Mouse (Mus musculus) T-cell, adult 2 months (primary cell): ENCODE measurements around the gene Ampd3.

Experiments
- DNase-seq: peaks from one replicate; pipeline ENCODE4 v3.0.0; 2022; ENCODE audit warnings: low spot score

The Ampd3 gene

DNA sequence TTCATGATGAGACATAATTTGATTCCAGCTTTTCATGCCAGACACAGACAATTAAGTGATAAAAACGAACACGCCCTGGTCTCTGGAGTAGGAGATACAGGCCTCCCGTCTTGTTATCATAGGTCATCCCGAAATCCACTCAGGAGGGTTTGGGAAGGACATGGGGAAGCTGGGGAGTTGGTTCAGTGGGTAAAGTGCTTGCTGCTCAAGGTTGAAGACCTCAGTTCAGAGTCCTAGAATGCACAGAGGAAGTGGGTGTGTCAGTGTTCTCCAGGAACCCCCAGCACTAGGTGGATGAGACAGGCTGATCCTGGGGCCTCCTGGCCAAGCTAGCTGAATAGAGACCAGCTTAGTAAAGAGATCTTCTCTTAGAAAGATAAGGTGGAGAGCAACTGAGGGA, 2.9 kb downstream of the Ampd3 start:
- DNase-seq, result no peak

DNA sequence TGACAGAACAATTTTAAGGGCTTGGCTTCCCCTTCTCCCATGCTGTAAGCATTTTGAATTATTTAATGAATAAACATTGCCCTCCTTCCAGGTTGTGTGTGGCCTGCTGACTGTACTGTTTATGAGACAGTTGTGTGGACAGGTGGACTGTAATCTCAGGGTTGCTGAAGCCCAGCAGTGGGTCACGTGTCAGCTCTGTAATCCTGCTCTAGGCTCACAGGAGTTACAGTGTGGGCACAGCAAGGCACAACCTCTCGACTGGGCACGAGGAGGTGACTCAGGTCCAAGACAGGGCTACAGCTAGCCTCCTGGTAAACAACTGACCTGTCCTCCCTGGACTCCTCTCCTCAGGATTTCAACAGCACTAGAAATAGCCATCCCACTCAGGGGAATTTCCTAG, 4.3 kb downstream of the Ampd3 start:
- no peak for DNase-seq

GRCm38 (mm10) chr7:110773204-110774002, 5.4 kb downstream of the Ampd3 start:
- DNase-seq, result no peak

DNA sequence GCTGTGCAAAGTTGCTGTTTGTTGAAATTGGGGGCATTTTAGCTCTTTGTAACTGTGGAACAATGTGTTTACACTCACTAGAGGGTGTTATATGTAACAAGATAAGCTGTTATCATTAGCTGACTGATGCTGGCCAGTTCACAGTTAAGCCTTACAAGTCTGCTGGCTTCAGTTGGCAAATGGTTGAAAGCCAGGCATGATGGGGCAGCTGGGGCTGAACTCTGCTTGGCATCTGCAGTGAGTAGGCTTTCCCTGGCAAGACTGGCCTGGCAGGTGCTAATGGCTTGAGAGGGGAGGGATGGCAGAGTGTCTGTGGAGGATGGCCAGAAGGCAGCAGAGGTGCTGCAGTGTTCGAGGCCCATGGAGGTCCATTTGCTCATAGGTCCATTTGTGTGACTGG, 6.1 kb downstream of the Ampd3 start:
- no peak for DNase-seq

DNA sequence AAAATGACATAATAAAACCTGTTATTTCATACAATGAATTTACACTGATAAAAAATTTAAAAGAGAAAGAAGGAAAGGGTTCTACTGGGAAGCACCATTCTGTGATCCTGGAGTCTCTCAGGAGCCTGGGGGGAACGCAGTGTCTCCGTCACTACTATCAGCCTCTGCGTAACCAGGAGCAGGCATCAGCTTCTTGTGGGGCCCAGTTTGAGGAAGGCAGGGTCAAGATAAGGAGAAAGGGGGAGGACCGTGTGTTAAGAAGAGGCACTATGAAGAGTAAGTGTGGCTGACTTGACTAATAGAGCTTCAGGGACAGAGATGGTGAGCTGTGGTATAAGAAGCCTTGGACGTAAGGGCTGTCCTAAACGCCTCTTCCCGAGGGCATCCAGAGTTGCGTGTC, 6.7 kb downstream of the Ampd3 start:
- DNase-seq, result no peak

- no peak for DNase-seq
These were observed 9.4 kb downstream of the Ampd3 start for GRCm38 (mm10) chr7:110777146-110778001.

DNA sequence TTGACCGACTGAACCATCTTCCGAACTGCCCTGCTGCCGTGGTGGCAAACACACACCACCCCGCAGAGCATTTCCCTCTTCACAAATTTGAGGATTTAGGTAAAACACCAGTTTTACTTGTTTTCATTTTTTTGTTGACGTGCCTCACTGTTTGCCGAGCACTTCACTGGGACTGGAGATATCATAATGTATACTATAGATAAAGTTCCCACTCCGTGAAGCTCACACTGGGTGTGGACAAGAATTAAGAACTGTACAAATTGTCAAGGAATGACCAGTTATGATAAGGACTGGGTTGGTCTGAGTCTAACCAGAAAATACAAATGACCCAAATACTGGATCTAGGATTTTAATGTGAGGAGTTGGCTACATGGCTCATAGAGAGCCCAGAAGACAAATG, 10.9 kb downstream of the Ampd3 start:
- DNase-seq, result no peak

GRCm38 (mm10) chr7:110779605-110780111, 11.7 kb downstream of the Ampd3 start:
- DNase-seq, result no peak

- no peak for DNase-seq
These were observed 12.5 kb downstream of the Ampd3 start for GRCm38 (mm10) chr7:110780520-110780919.

DNA sequence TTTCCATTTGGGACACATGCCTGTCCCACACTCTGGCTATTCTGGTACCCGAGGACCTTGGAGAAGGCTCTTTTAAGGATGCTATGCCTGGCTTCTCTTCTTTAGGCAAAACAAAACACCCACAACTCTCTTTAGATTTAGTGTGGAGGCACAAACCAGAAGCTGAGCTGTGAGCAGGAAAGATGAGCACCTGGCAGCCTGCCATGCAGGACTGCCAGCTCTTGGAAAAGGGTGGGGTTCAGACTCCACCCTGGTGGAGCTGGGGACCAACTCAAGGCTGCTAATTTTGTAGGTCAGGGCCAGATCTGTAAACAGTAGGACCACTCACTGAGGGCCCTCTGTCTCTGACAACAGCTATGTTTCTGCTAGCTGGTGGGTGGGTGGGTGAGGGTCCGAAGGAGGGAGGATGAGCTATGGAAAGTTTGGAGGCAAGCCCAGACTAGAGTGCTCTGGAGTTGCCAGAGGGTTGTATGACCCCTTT, 13.3 kb downstream of the Ampd3 start:
- DNase-seq, result no peak

DNA sequence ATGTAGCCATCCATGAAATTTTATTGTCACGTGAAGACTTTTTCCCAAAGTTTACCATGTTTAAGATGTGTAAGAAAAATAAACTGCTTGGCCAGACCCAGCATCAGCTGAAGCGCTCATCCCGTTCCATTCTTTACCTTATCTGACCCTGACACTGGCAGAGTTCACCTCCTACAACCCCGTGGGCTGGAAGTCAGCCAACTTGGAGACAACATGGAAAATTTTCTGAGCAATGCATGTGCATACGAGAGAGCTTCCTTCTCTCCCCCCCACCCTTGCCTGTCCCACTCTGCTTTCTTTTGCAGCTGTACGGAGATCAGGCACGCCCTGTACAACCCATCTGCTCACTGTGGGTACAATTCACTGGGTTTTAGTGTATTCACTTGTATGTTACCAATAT, 14.1 kb downstream of the Ampd3 start:
- no peak for DNase-seq

DNA sequence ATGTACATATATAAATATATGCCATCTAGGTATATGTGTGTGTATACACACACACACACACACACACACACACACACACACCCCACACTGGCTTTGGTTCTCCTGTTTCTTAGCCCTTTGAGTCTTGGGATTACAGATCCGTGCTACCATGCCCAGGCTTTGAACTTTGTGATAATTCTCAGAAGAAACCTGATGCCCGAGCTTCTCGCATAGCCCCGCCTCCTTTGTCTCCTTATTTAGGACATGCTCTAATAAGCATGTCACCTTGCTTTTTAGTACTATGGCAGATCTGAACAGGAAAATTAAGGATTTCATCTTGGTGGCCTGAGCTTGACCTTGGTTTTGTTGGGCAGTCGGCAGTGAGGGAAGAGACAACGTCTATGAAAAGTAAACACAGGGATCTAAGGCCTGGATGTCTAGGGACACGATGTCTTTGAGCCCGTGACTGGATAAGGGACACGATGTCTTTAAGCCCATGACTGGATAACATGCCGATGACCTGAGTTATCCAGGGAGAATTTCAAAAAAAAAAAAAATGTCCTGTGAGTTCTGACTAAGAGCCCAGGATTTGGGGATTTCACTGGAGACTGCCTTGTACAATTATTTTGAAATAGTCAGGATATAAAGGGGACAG, 15.0 kb downstream of the Ampd3 start:
- no peak for DNase-seq

DNA sequence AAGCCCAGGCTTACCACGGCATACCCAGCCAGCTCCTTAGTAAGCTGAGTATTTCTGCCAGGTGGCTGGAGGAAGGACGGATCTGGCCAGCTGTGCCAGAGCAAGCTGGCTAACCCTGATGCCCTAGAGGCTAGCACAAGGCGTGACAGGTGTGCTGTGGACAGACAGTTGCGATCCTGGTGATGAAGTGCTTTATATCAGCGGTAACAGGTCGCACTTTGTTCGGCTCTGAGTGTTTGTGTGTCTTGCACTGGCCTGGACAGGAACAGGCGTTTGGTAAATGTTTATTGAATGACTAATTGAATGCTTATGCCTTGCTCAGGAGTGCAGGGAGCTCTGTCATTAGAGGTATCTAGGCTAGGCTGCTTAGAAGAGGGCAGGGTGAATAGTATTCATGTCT, 17.0 kb downstream of the Ampd3 start:
- DNase-seq, result no peak

GRCm38 (mm10) chr7:110785741-110786146, 17.7 kb downstream of the Ampd3 start:
- no peak for DNase-seq

DNA sequence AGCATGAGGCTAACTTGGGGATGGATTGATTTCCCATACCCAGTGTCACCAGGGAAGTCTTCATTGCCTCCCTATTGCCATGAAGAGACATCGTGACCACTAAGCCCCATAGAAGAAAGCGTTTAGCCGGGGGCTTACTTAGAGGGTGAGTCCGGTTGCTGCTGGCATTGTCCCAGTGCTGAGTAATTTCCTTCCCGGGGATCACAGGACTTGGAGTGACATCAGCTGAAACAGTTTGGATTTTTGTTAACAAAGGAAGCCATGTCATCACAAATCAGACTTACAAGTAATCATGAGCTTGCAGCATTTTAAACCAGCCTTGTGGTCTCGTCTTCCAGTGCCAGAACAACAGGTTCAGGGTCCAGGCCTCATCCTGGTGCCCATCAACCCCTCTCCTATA, 19.3 kb downstream of the Ampd3 start:
- no peak for DNase-seq

- no peak for DNase-seq
These were observed 22.9 kb downstream of the Ampd3 start for GRCm38 (mm10) chr7:110790878-110791277.

DNA sequence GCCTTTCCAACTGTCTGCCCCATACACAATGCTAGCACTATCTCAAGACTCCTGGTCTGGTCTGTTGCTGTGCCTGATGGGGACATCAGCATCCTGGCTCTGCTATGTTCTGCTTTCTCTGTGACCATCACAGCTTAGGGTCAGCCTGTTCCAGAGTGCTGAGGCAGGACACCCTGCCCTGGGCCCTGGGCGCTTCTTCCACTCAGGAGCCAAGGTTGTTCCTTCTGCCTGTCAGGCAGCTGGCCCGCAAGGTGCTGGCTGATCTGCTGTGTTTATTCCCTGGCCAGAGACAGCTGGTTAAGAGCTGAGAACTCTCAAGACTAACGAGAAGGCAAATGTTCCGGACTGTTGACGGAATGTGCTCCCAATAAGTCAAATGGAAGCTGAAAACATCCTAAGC, 24.2 kb downstream of the Ampd3 start:
- DNase-seq, result no peak

- no peak for DNase-seq
These were observed 24.8 kb downstream of the Ampd3 start for GRCm38 (mm10) chr7:110792834-110793233.

DNA sequence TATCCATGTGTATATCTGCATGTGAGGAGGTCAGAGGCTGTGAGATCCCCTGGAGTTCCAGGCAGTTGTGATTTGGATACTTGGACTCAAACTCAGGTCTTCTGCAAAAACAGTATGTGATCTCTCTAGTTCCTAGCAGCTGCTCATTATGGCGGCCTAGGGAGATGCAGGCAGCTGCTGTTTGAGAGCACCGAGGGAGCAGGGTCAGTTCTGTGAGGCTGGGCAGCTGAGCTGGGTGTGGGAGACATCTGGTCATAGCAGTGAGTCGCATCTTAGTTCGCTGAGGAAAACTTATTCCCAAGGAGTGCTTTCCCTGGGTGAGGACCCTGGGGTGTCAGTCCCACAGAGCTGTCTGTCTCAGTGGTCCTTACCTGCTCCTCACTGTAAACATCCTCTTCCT, 26.7 kb downstream of the Ampd3 start:
- no peak for DNase-seq

DNA sequence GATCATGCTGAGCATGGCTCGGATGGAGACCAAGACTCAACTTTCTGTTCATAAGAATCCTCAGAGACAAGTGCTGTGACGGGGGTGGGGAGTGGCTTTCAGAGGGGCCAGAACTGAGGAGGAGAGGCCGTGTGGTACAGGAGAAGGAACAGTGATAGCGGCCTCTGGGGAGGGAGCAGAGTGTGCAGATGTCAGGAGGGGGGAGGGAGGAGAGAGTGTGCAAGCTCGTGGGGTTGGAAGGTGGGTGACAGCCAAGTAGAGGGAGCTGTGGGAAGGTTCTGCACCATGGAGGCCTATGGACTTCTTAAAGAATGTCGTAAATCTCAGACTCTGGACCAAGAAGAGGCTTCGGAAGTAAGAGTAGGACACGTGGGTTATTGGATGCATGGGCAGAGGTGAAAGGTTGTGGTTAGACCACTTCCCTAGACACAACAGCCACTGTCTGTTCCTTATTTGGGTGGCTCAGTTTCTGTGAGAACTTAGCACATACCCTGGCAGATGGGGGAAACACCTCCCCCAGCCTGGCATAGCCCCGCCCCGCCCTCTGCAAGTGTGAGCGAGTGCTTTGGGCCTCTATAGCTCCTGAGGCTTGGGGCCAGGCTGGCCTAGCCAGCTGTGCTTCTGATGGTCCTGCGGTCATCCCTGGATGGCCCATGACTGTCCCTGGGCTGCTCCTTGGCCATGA, 28.5 kb downstream of the Ampd3 start:
- peak; percentile 79 for DNase-seq

DNA sequence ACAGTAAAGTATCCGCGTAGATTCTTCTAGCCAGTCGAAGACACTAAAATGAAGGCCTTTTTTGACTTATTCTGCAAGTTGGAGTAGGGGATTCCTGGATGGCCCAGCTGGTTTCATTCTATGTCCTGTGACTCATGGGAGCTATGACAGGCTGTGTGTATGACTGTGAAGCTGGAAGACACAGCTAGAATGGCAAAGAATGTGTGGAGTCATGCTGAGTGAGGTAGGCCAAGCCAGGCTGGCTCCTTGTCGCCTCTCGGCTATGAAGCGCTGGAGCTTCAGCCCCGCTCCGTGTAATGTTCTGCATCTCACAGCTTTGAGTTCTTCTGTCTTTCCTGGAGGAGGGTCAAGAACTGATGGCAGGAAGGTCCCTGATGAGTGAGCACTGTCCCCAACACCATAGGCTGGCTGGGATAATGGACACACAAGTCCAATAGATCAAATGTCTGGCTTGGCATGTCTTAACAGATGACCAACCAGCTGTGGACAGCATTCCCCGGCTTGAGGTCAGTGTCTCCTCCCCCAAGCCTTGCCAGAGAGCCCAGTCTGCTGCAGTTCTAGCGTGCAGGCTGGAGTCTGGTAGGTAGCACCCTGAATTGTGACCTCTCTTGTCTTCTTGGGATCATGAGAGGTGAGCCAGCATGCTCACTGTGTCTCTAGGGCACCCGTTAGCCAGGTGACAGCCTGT, 29.9 kb downstream of the Ampd3 start:
- no peak for DNase-seq
